Mouse (Mus musculus): ENCODE data around the gene Synpo2l.

DNA sequence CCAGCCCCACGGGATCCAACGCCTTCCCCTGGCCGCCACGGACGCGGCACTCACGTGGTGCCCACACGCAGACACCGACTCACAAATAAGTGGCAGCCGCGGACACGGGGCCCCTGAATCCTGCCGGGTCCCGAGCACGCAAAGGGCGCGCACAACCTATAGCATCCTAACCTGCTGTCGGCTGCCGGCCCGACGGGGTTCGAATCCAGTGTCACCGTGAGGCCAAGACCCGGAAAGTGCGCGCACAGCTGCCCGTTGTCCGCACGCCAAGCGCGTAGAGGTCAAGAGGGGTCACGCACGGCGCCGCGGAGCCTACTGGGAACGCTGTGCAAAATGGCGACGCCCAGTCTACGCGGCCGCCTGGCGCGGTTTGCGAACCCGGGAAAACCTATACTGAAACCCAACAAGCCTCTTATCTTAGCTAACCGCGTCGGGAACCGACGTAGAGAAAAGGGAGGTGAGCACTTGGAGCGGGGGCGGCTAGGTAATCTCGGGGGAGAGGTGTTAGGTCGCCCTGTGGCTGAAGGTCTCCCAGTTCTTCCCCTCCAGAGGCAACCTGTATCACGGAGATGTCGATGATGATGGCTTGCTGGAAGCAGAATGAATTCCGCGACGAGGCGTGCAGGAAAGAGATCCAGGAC lies 34.7 kb upstream of the Synpo2l start, which contains the start of gene Chchd1:
- no peak for TF ChIP-seq CTCF (IDR thresholded peaks at IDR 0.05; ENCODE audit: control insufficient read depth, insufficient read depth, insufficient replicate concordance, low read depth, low read length)
- TF ChIP-seq POLR2A (IDR thresholded peaks at IDR 0.05; ENCODE audit: control insufficient read depth, low read depth, low read length), result peak; percentile 96

All from testis, adult 2 months (tissue).